Mouse (Mus musculus): ENCODE measurements at regions not wholly inside any gene's neighbourhood (a gene's known extent, or its start where the extent isn't known, plus 50 kb on each side); places are given as distances from the start of the nearest gene placed in this dataset.

- DNase-seq = peak; percentile 37 to 49
Measured at GRCm38 (mm10) chr13:72023666-72024065, 60.1 kb upstream of the Irx1 start.

DNA sequence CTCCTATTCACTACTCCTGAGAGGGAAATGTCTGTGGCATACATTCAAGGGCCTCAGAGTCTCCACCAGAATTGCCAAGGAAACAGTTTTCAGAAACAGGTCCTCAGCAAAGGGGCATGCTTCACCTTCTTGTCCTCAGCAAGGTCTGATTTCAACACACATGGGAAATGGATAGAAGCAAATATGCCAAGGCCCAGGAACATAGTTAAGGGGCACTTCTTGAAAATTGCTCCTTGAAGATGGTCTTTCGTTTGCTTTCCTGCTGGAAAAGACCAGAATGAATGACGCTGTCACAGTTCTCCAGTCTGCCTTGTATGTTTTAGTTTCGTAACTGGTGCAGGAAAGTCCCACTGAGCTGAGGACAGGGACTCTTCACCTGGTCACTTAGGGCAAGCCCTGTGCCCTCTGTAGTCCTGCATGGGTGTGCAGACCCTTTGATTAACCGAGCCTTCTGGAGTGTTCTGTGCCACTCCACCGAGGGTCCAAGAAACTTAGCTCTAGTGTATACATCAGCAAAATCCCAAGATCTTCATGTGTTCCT, 80.5 kb upstream of the Irx1 start:
- DNase-seq = no peak

- DNase-seq = no peak
Measured at GRCm38 (mm10) chr13:72056469-72056868, 92.9 kb upstream of the Irx1 start.

DNA sequence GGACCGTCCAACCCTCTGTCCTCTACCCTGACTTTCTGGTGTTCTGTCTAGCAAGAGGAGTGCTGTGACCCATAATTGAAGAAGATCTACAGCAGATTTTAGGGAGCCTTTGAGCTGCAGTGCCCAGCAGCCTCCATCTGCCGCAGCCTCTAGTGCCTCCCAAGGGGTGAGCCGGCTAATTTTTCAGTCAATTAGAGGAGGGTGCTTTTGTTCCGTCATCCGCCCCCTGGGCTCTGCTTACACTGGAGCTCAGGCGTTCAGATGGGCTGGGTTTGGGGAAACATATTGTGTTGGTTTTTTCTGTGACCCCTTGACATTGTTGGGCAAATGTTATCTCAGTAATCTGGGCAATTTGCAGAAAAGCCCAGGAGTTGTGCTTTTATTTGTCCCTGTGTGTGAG, 98.1 kb upstream of the Irx1 start:
- no peak for DNase-seq

GRCm38 (mm10) chr13:72063278-72063761, 99.8 kb upstream of the Irx1 start:
- DNase-seq = no peak

- no peak for DNase-seq
Measured at GRCm38 (mm10) chr13:72096585-72096984, 133.1 kb upstream of the Irx1 start.

GRCm38 (mm10) chr13:72097268-72097667, 133.7 kb upstream of the Irx1 start:
- DNase-seq = no peak

DNA sequence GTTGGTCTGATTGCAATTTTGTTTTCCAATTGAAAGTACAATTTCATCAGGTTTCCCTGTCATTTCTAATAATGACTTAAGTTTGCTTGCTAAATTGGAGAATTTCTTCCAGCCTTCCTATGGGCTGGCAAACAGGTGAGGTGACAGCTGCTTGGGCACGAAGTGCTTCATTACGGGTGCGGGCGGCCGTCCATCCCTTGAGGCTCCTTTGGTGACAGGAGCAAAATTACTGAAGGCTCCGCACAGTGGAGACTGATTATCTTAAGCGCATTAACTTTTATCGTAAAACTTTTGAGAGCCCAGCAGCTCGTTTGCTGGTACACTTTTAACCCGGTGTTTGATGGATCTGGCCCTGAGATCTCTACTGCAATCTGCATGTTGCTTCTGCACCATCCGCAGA, 134.3 kb upstream of the Irx1 start:
- DNase-seq = no peak

- DNase-seq = no peak
Measured at GRCm38 (mm10) chr13:72100741-72101140, 137.2 kb upstream of the Irx1 start.

DNA sequence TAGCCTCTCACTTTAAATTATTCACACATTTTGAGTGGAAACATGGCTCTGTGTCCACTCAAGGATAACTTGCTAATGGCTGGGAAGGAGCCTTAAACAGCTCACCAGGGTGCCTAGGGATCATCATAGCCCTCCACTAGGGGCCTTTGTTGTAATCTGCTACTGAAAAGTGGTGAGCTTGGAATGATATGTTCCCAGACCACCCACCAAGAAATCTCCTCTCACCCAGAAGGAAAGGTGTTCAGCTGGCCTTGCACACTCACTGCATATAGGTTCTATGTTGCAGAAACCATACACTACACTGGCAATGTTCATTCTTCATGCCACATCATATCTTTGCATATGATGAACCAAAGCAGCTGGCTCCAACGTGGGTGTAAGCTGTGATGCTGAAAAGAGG, 145.1 kb upstream of the Irx1 start:
- no peak for DNase-seq

DNA sequence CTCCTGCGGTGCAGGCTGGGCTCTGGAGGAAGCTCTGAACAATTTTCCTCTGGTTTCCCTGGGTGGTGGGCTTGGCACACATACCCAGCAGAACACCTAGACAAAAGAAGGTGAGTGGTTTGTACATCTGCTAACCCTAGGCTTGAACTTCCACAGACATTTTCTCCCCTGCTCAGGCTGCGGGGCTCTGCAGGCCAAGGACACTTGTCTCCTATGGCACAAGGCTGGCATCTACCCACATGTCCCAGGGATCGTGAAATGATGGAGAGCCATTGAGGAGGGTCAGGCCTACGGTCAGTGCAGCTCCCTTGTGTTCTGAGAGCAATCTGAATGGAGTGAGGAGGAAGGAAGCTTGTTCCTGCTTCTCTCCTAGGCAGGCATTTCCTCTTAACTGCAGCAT, 150.4 kb upstream of the Irx1 start:
- DNase-seq = no peak

- DNase-seq = no peak
Measured at GRCm38 (mm10) chr13:72114776-72115663, 151.5 kb upstream of the Irx1 start.

GRCm38 (mm10) chr13:72120467-72120866, 156.9 kb upstream of the Irx1 start:
- no peak for DNase-seq

DNA sequence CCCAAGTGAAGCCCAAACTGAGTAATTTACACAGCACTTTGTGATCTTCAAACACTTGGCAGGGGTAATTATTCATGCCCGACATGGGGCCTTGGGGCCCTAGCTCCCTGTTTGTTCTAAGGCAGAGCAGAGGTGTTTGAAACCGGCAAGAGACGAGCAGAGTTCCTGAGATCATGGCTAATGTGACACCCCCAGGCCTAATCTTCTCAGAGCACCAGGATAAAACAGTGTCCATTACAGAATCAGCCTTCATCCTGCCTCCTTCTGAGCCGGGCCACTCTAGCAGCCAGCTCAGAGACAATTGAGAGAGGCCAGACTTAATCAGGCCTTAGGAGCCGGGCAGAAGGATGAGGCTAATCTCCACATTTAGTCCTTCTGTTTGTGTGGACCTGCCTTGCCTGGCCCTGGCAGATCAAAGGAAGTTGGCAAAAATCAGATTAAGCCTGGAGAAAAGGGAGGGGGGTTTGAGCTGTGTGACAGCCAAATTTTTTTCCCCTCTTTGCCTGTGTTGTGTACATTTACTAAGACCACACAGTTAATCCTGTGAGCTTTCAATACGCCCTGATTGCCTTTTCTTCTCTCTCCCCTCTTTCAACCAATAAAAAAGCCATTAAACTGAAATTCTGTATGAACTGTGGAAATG, 157.5 kb upstream of the Irx1 start:
- DNase-seq = no peak

DNA sequence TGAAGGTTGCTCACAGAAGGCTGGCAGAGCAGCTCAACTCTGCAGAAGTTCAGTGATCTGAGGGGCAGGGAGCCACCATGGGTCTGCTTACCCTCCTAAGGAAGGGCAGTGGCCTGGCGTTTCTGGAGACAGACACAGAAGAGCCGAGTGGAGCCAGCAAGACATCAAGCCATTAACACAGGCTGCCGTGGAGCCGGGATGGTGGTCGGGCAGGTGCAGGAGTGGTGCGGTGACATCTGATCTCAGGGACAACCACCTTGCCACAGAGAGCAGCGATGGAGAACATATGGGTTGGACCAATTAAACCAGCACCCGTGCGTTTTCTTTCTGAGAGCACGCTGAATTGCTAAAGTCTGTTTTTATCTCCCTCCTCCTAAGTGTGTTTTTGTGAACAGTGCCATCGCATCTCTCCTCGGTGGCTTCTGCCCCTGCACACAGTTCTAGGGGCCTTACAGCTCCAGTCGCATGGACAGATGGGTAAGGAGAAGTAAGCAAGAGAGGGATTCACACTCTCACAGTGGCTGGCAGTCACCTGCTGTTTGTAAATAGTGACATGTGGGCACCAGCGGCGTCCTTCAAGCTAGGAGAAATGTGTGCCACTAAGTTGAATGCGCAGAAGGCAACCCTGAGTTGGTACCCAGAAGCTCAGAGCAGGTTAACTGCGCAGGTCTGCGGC, 158.2 kb upstream of the Irx1 start:
- DNase-seq = no peak

DNA sequence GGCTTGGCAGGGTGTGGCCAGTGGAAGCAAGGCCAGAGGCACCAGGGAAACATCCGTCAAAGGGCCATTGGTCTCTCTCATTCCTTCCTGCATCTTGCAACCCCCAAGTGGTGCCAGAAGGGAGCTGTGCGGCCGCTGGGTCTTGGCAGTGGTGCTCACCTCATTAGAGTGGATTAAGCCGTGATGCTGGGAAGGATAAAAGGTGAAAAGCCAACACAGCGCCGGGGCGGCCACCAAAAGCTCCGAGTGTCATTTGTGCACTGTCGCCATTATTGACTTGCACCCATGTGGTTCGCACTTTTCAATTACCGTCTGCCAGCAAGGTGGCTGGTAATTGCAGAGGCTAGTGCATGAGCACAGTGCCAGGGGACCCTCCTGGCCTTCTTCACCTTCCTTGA, 158.7 kb upstream of the Irx1 start:
- DNase-seq = no peak

DNA sequence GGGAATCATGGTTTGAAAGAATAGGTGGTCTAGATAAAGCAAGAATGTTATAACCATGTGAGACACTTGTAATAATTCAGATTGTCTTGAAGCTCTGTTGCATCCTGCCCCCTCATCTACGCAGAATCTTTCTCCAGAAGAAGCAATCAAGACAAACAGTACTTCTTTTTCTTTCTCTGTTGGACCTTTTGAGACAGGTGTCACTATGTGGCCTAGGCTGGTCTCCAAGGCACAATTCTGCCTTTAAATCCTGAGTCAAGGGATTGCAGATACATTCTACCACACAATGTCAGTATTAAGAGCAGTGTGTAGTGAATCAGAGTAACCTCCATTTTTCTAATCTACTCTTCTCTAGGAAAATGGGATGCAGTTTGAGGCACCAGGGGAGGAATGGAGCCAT, 164.8 kb upstream of the Irx1 start:
- no peak for DNase-seq

GRCm38 (mm10) chr13:72131341-72131740, 167.8 kb upstream of the Irx1 start:
- no peak for DNase-seq

GRCm38 (mm10) chr13:72134101-72134768, 170.7 kb upstream of the Irx1 start:
- DNase-seq = peak; percentile 43 to 52

DNA sequence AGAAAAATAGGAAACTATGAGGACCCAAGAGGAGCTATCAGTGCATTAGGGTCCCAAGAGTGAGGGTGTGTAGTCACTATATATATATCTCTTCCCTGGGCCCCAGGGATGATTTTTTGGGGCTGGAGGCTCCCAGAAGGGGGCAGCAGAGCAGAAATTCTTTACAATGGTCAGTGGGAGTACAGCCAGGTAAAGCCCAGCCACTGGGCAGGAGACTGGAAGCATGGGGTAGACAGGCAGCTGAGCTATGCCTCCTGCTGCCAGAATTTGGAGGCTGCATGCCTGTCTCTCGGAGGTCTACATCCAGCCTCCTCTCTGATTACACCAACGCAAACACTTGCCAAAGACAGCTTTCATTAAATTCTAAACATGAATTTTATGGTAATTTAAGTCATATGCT, 202.7 kb upstream of the Irx1 start:
- DNase-seq = no peak

DNA sequence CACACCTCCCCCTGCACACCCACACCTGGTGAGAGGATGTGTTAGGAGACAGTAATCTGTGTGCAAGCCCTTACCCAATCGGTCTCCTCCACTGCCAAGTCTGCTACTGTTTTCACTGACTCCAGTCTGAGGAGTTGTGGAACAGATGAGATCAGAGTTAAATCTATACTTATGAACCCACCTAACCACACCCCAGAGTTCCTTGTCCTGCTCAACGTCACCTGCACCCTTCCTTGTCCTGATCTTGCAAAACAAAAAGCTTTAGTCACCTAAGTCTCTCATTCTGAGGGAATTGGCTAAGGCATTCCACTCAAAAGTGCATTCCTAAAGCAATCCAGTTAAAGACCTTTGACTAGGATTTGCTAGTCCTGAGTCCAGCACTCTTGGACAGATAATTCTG, 203.9 kb upstream of the Irx1 start:
- no peak for DNase-seq

DNA sequence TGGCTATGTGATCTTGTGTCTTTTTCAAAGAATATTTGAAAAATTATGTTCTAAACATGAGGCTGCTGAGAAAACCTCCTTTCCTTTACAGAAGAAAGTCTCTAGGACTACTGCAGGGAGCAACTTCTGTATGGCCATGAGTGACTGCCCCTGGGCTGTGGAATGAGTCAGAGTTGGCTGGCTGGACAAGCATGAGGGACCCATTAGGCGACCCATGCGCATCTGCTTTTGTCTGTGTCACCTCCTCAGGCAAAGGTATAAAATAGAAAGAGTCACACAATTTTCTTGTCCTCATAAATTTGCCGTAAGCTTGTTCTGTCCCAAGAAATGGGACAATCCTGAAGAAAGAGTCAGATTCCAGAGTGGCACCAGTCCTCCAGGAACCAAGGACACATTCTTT, 220.1 kb upstream of the Irx1 start:
- DNase-seq = no peak
